Mouse (Mus musculus) thymus, postnatal 36 days (tissue): ENCODE data around the gene Myo9a.
A peak's percentile ranks its signal among the peaks of the same experiment; 100 is the strongest.

Experiments used
- DNase-seq, 2 experiments: peaks; one replicate each; pipeline ENCODE4 v3.0.0; 2022; ENCODE audit warnings: mixed read lengths in 2 of 2

The Myo9a gene

DNA sequence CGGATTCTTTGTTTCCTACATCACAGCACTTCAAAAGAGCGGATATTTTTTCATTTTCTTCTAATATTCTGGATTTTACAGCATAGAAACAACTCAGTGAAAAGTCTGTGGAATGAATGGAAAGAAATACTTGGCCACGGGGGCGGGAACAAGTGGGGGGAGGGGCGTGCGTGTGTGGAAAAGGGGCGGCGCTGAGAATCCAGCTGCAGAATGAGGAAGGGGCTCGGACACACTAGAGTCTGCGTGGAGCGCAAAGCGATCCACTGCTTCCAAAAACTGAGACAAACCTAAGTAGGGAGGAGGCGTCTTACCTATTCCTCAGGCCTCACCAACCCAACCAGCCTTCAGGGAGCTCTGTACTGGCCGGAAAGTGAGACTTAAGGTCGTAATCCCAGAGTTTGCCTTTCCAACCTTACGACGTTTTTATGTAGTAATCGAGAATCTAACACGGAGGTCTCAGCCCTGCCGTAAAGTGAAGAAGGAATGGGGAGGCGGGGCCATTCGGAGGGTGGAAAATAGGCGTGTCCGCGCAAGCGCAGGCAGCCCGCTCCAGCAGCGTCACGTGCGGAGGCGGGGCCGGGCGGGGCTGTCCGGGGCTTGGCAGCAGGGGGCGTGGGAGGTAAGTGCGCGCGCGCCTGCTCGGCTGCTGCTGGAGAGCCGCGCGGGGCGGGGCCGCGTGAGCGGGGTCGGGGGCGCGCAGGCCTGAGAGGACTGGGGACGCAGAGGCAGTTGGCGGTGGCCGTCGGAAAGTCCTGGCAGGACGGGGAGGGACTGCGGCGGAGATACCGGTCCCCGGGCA, at the start of gene Myo9a, which contains the start of gene Senp8:
Gene Myo9a, plus strand, starts transcription at position 630 of the 799 bp plus-strand sequence.
Gene Senp8, minus strand, starts transcription at position 444 of the 799 bp plus-strand sequence.
- peak; percentile 99 to 100 for DNase-seq

DNA sequence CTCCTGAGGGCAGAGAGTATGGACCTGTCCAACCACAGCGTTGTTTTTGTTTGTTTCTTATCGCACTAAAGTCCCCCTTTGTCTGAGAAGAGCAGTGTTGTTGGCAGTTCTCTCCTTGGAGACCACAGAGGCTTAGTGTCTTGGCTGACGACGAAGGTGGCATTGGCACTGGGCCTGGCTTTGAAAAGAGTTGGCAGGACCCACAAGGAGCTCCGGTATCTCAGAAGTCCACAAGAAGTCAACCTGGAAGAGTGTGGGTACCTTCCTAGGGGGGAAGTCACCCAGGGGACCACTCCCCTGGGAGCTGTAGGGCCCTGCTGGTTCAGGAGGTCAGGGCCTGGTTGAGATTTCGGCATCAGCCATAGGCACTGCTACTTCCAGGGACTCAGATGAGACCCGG, 49.6 kb upstream of the Myo9a start:
- no peak for DNase-seq

- DNase-seq: no peak
Observed at GRCm38 (mm10) chr9:59703099-59703498, 47.6 kb upstream of the Myo9a start.

- DNase-seq: peak in 1 of 2 experiments; percentile 13
Observed at GRCm38 (mm10) chr9:59706850-59707825, 43.6 kb upstream of the Myo9a start.

DNA sequence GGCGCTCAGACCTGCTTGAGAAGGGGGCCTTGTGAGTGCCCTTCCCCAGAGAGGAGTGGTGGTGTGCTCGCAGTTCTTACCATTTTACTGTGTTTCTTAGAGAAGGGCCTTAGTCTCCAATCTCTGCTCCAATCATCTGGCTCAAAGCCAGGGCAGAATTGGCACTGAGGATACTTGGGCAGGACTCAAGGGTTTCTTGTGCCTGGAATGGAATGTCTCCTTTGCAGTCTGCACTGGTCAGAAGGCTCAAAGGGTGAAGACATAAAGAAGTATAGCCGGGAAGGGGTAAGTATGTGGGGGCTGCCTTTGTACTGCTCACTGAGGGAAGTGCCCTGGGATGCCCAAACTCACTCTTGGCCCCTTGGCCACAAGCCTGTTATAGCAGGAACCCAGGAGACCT, 41.5 kb upstream of the Myo9a start:
- no peak for DNase-seq

DNA sequence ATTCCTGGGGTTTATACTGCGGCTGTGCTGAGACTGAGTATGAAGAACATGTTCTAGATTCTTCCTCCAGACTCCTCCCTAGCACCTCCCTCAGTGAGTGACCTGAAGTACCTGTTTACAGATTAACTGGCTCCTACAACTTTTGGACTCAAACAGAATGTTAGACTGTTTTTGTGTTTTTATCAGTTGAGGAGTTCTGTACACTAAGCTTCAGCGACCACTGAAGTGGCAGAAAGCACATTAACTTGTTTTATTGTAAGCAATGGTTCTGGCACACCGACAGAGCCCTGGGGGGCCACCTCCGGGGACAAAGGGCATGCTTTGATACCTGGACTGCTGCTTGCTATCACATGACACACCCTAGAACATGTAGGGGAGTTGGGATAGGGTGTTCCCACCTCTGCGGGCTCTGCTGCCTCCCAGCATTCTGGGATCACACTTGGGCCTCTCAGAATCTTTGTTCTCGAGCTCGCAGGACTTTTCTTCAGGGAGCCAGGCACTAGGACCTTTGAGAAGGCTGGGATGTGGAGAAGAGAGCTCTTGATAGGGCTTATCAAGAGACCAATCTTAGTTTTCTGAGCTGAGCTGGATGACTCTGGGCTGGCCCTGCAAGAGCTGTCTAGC, 34.3 kb upstream of the Myo9a start:
- DNase-seq: no peak

GRCm38 (mm10) chr9:59718237-59718636, 32.5 kb upstream of the Myo9a start:
- DNase-seq: no peak

GRCm38 (mm10) chr9:59721144-59721543, 29.6 kb upstream of the Myo9a start:
- DNase-seq: no peak

GRCm38 (mm10) chr9:59723096-59723657, 27.5 kb upstream of the Myo9a start:
- peak; percentile 47 to 51 for DNase-seq

DNA sequence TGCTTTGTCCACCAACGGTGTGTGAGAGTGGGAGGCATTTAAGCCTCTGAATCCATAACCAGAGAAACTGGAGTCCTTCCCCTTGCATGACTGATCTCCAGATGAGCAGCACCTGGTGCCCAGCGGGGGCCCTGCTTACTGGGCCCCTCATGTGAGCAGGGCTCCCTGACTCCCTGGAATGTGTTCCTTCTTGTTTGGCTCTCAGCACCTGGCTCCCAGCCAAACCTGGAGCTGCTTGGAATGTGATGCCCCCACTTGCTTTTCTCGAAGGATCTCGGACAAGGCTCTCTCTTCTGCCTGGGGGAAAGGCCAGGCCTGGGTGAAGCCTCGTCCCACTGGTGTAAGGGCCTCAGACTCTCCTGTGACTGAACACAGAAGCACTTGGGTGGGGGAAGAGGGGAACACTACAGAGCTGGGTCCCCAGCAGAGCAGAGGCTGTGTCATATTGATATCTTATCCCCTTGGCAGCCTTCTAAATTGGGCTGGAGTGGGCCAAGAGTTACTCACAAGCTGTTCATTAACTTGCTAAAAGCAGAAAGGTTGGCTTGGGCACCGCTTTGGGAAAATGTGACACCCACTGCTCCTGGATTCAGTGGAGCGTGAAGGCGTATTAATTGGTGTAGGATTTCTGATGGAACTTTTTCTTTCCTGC, 26.8 kb upstream of the Myo9a start:
- no peak for DNase-seq

DNA sequence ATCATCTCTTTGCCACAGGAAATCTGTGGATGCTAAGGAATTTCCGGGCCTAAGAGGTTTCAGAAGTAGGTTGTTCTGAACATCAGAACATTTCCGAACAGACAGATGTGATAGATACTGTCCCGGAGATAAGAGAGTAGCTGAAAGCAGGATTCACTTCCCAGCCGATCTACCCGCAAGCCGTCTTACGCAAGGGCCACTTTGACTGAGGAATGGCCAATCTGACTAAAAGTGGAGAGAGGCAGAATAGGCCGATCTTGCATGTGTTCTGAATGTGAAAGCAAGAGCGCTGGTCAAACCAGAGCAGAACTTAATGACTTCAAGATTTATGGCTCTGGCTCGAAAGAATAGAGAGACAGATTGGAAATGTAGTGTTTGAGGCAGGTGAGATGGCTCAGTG, 25.2 kb upstream of the Myo9a start:
- DNase-seq: no peak

GRCm38 (mm10) chr9:59727569-59728286, 23.0 kb upstream of the Myo9a start:
- no peak for DNase-seq

- DNase-seq: no peak
Observed at GRCm38 (mm10) chr9:59731136-59731535, 19.6 kb upstream of the Myo9a start.

- DNase-seq: no peak
Observed at GRCm38 (mm10) chr9:59733075-59733474, 17.6 kb upstream of the Myo9a start.

DNA sequence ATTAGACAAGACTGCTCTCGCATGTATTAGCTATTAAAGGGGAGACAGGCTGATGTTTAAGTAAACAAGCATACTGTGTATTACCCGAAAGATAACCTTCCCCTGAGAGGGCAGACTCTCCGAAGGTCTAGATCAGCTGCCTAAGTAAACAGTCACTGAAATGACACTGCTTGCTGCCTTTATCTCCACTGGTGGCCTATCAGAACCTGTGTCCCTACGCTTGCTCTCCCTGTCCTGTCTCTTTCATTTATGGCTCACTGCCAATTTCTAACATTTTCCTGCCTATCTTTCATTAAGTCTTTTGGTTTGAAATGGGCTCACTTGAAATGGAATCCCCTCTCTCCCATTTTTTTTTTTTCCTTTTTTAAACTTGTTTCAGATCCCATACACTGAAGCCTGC, 15.3 kb upstream of the Myo9a start:
- no peak for DNase-seq

DNA sequence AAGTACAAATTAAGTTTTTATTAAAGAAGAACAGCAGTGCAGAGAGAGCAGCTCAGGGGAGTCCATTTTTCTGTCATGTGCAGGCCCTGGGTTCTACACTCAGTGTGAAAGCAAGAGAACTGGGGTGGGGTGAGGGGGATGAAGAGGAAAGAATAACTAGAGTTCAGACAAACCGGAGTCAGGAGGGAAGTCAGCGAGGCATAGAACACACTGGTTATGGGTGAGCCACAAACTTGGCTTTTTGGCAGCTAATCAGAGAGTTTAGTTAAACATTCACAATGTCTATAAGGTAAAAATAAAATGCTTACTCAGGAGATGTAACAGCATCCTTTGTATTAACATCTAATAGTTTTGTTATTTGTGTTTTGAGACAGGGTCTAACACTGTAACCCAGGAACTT, 10.1 kb upstream of the Myo9a start:
- DNase-seq: no peak

- DNase-seq: no peak
Observed at GRCm38 (mm10) chr9:59743903-59744302, 6.8 kb upstream of the Myo9a start.

- no peak for DNase-seq
Observed at GRCm38 (mm10) chr9:59748387-59748786, 2.3 kb upstream of the Myo9a start.

DNA sequence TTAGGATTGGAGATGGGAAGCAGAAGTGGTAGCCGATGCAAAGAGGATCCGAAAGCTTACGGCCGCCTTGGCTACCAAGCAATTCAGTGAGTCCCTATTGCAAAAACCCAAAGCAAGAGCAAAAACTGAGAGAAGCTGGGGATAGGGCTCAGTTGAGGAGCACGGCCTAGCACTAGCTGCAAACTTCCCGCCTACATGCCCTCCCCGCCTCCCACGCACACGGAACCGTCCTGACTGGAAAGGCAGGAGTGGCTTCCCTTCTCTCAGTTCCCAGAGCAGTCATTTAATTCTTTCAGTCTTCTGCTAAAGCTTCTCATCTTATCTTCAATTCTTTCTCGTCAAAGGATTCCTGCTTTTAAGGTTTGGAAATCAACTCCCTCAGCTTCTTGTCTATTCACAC, 1.7 kb upstream of the Myo9a start:
- no peak for DNase-seq

- no peak for DNase-seq
Observed at GRCm38 (mm10) chr9:59749581-59750265, 973 bp upstream of the Myo9a start.

DNA sequence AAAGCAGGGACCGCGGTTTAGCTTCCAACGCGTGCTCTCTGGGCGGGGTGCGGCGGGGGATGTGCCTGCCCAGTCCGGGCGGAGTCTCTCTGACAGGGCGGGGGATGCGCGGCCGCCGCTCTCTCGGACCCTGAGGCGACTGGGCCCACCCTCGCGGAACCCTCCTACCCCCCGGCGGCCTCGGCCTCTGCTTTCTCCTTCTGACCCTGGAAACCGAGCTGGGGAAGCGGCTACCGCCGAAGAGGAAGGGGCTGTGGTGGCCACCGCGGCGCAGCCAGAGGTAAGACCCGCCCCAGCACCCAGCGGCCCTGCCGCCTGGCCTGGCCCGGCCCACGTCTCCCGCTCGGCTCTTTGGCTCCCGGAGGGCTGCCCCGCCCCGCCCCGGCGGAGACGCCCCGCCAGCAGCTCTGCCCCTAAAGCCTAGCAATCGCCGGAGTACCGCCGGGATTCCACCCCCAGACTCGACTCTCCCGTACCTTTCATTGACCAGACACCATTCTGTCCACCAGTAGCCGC, 428 bp downstream of the Myo9a start:
- DNase-seq: peak in 1 of 2 experiments; percentile 83
